Mouse (Mus musculus): ENCODE measurements around the gene Ino80. TPM values are rescaled to one million over a fixed set of nuclear protein-coding genes. Genes with fewer than 3 reads are reported as not detected.
A peak's percentile ranks its signal among the peaks of the same experiment; 100 is the strongest.

The Ino80 gene
- total and polyA plus RNA-seq, 2 experiments, result 3.7 to 9.9 TPM

DNA sequence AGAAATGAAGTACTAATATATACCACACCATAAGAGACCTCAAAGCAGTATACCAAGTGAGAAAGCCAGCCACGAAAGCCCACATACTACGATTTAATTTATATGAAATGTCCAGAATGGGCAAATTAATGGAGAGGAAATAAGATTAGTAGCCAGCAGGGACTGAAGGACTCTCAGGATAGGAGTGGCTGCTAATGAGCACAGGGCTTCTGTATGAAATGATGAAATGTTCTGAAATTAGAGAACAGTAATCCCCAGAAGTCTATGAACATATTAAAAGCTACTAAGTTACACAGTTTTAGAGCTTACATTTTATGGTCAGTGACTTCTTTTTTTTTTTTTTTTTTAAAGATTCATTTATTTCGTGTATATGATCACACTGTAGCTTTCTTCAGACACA is 22.9 kb downstream of the Ino80 start:
- H3K27me3 ChIP-seq (ENCODE audit: control insufficient read depth, insufficient read depth, low read length), result no peaks in the 10 kb centered on the region
- no peak overlapping the region for H3K27ac ChIP-seq (replicated peaks; ENCODE audit: insufficient read depth, low read depth, low read length)
- no peaks in the 10 kb centered on the region for H3K4me1 ChIP-seq (ENCODE audit: control insufficient read depth, insufficient read depth, low read length)
- TF ChIP-seq POLR2A (IDR thresholded peaks at IDR 0.05; ENCODE audit: extremely low read depth, insufficient read depth, low read length) (no peak), CTCF (IDR thresholded peaks at IDR 0.05; ENCODE audit: low read depth, low read length) (no peak)
- DNase-seq (ENCODE audit: extremely low read depth, low read depth, low spot score), result no peak
- H3K79me2 ChIP-seq (ENCODE audit: control insufficient read depth, insufficient read depth, low read length), result no peaks in the 10 kb centered on the region
- 94% methylated on average over 3 of the region's 3 CpGs for WGBS
- H3K4me3 ChIP-seq (ENCODE audit: insufficient read depth, low read depth, low read length), result no peak overlapping the region
- peaks cover 42% of the 10 kb centered on the region for H3K36me3 ChIP-seq (ENCODE audit: control insufficient read depth, insufficient read depth, low read length)
- no peak overlapping the region for H3K9ac ChIP-seq (ENCODE audit: low read depth, low read length)

DNA sequence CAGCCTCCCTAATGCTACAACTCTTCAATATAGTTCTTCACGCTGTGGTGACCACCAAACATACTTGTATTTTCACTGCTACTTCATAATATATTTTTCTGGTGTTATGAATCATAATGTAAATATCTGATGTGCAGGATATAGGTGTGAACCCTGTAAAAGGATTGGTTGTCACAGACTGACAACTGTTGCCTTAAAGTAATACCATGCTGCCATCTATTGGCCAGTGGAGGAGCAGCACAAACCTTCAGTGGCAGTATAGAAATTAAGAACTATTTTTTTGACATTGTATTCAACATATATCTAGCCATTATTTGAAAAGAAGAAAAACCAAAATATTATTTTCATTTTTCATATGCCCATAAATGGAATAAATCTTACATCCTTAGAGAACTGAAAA is 40.5 kb downstream of the Ino80 start:
- 88% methylated on average over 1 of the region's 1 CpGs for WGBS

DNA sequence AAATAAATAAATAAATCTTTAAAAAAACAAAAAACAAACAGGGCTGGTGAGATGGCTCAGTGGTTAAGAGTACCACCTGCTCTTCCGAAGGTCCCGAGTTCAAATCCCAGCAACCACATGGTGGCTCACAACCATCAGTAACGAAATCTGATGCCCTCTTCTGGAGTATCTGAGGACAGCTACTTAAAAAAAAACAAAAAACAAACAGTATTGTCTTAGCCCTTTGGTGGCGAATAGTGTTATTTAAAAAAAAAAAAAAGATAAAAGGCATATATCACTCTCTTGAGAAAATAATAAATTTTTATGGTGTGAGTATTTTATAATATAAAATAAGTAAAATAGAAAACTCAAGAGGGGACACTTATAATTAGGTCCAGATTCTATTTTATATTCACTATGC is 41.0 kb downstream of the Ino80 start:
- H3K9ac ChIP-seq (ENCODE audit: low read depth, low read length), result no peak overlapping the region
- TF ChIP-seq POLR2A (IDR thresholded peaks at IDR 0.05; ENCODE audit: extremely low read depth, insufficient read depth, low read length) (no peak), CTCF (IDR thresholded peaks at IDR 0.05; ENCODE audit: low read depth, low read length) (no peak)
- H3K27me3 ChIP-seq (ENCODE audit: control insufficient read depth, insufficient read depth, low read length), result no peaks in the 10 kb centered on the region
- no peaks in the 10 kb centered on the region for H3K79me2 ChIP-seq (ENCODE audit: control insufficient read depth, insufficient read depth, low read length)
- H3K4me1 ChIP-seq (ENCODE audit: control insufficient read depth, insufficient read depth, low read length), result no peaks in the 10 kb centered on the region
- 91% methylated on average over 4 of the region's 4 CpGs for WGBS
- H3K4me3 ChIP-seq (ENCODE audit: insufficient read depth, low read depth, low read length), result no peak overlapping the region
- no peak for DNase-seq (ENCODE audit: extremely low read depth, low read depth, low spot score)
- H3K36me3 ChIP-seq (ENCODE audit: control insufficient read depth, insufficient read depth, low read length), result peaks cover 49% of the 10 kb centered on the region
- H3K27ac ChIP-seq (replicated peaks; ENCODE audit: insufficient read depth, low read depth, low read length), result no peak overlapping the region

More for the DNA sequence above, 40.5 kb downstream of the Ino80 start:
- Histone ChIP-seq H3K36me3 (ENCODE audit: control insufficient read depth, insufficient read depth, low read length) (peaks cover 48% of the 10 kb centered on the region), H3K27me3 (ENCODE audit: control insufficient read depth, insufficient read depth, low read length) (no peaks in the 10 kb centered on the region), H3K4me1 (ENCODE audit: control insufficient read depth, insufficient read depth, low read length) (no peaks in the 10 kb centered on the region), H3K4me3 (ENCODE audit: insufficient read depth, low read depth, low read length) (no peak overlapping the region), H3K27ac (replicated peaks; ENCODE audit: insufficient read depth, low read depth, low read length) (no peak overlapping the region), H3K79me2 (ENCODE audit: control insufficient read depth, insufficient read depth, low read length) (no peaks in the 10 kb centered on the region), H3K9ac (ENCODE audit: low read depth, low read length) (no peak overlapping the region)
- peak; percentile 23 for DNase-seq (ENCODE audit: extremely low read depth, low read depth, low spot score)
- peak; percentile 40 for TF ChIP-seq CTCF (IDR thresholded peaks at IDR 0.05; ENCODE audit: low read depth, low read length)
- TF ChIP-seq POLR2A (IDR thresholded peaks at IDR 0.05; ENCODE audit: extremely low read depth, insufficient read depth, low read length), result no peak

DNA sequence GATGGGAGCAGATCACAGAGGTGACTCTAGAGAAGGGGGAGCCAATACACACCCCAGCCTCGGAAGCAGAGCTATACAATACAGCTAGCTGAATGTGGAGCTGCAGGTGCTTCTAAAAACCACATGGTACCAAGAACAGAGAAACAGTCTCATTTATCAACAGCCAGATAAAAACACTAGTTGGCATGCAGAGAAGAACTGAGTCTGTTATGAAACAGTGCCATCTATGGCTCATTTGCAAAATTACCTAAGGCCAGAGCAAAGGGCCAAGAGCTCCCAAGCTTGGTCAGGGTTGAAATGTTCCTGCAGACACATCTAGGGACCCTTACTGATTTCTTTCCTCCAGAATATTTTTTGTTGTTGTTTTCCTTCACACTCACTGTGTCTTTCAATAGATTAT is 63.7 kb downstream of the Ino80 start:
- Histone ChIP-seq H3K79me2 (ENCODE audit: control insufficient read depth, insufficient read depth, low read length) (no peaks in the 10 kb centered on the region; the same call in 1 of the 2 replicates), H3K27me3 (ENCODE audit: control insufficient read depth, insufficient read depth, low read length) (no peaks in the 10 kb centered on the region), H3K36me3 (ENCODE audit: control insufficient read depth, insufficient read depth, low read length) (peaks cover 63% of the 10 kb centered on the region), H3K4me3 (ENCODE audit: insufficient read depth, low read depth, low read length) (no peak overlapping the region), H3K27ac (replicated peaks; ENCODE audit: insufficient read depth, low read depth, low read length) (no peak overlapping the region), H3K4me1 (ENCODE audit: control insufficient read depth, insufficient read depth, low read length) (no peaks in the 10 kb centered on the region; the same call in 1 of the 2 replicates), H3K9ac (ENCODE audit: low read depth, low read length) (no peak overlapping the region)
- 78% methylated on average over 1 of the region's 1 CpGs for WGBS
- TF ChIP-seq CTCF (IDR thresholded peaks at IDR 0.05; ENCODE audit: low read depth, low read length) (peak; percentile 29), POLR2A (IDR thresholded peaks at IDR 0.05; ENCODE audit: extremely low read depth, insufficient read depth, low read length) (no peak)
- DNase-seq (ENCODE audit: extremely low read depth, low read depth, low spot score), result peak; percentile 26

DNA sequence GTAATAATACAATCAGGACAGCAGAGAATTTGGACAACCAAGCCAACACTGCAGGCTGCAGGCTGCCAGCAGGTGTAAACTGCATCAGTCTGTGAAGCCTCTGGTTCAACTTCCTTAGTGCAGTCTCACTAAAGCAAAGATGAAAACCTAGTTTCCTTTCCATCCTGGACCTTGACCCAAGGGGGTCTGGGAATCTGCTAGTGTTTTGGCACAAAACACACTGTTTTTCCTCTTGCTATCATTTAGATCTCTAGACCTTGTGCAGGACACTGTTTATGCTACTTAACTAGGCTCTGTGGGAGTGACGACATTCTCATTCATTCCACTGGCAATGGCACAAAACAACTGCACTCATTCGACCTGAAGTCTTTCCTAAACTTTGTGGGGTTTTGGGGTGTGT is 65.8 kb downstream of the Ino80 start:
- Histone ChIP-seq H3K79me2 (ENCODE audit: control insufficient read depth, insufficient read depth, low read length) (no peaks in the 10 kb centered on the region; the same call in 1 of the 2 replicates), H3K27me3 (ENCODE audit: control insufficient read depth, insufficient read depth, low read length) (no peaks in the 10 kb centered on the region), H3K27ac (replicated peaks; ENCODE audit: insufficient read depth, low read depth, low read length) (peak overlapping the region; percentile 12; the same call in 1 of the 2 replicates), H3K36me3 (ENCODE audit: control insufficient read depth, insufficient read depth, low read length) (peaks cover 53% of the 10 kb centered on the region), H3K4me3 (ENCODE audit: insufficient read depth, low read depth, low read length) (no peak overlapping the region), H3K4me1 (ENCODE audit: control insufficient read depth, insufficient read depth, low read length) (peaks cover 1% of the 10 kb centered on the region), H3K9ac (ENCODE audit: low read depth, low read length) (no peak overlapping the region)
- 52% methylated on average over 2 of the region's 2 CpGs for WGBS
- TF ChIP-seq POLR2A (IDR thresholded peaks at IDR 0.05; ENCODE audit: extremely low read depth, insufficient read depth, low read length) (no peak), CTCF (IDR thresholded peaks at IDR 0.05; ENCODE audit: low read depth, low read length) (no peak)
- no peak for DNase-seq (ENCODE audit: extremely low read depth, low read depth, low spot score)

DNA sequence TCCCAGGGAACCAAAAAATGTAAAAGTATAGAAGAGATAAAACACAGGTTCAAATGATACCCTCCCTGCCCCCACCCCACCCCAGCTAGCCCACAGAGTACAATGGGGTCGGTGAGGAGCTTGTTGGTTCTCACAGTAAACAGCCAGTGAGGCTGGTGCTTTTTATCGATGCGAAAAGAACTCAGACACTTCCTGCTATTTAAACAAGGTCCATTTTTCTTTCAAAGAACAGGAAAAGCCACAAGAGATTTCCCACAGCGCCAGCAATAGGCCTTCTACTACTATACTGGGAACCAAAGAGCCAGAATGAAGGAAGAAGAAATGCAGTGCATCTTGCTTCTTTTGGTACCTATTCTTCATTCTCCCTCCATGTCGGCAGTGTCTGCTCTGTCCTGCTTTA is 66.5 kb downstream of the Ino80 start:
- Histone ChIP-seq H3K4me3 (ENCODE audit: insufficient read depth, low read depth, low read length) (no peak overlapping the region), H3K36me3 (ENCODE audit: control insufficient read depth, insufficient read depth, low read length) (peaks cover 56% of the 10 kb centered on the region), H3K27me3 (ENCODE audit: control insufficient read depth, insufficient read depth, low read length) (no peaks in the 10 kb centered on the region), H3K4me1 (ENCODE audit: control insufficient read depth, insufficient read depth, low read length) (peaks cover 2% of the 10 kb centered on the region), H3K9ac (ENCODE audit: low read depth, low read length) (no peak overlapping the region), H3K79me2 (ENCODE audit: control insufficient read depth, insufficient read depth, low read length) (no peaks in the 10 kb centered on the region; the same call in 1 of the 2 replicates), H3K27ac (replicated peaks; ENCODE audit: insufficient read depth, low read depth, low read length) (peak overlapping the region; percentile 12; the same call in 1 of the 2 replicates)
- no peak for DNase-seq (ENCODE audit: extremely low read depth, low read depth, low spot score)
- no peak for TF ChIP-seq POLR2A (IDR thresholded peaks at IDR 0.05; ENCODE audit: extremely low read depth, insufficient read depth, low read length)
- TF ChIP-seq CTCF (IDR thresholded peaks at IDR 0.05; ENCODE audit: low read depth, low read length), result no peak
- 74% methylated on average over 5 of the region's 5 CpGs for WGBS
